Mouse (Mus musculus): ENCODE measurements around the gene Ephb1.

DNA sequence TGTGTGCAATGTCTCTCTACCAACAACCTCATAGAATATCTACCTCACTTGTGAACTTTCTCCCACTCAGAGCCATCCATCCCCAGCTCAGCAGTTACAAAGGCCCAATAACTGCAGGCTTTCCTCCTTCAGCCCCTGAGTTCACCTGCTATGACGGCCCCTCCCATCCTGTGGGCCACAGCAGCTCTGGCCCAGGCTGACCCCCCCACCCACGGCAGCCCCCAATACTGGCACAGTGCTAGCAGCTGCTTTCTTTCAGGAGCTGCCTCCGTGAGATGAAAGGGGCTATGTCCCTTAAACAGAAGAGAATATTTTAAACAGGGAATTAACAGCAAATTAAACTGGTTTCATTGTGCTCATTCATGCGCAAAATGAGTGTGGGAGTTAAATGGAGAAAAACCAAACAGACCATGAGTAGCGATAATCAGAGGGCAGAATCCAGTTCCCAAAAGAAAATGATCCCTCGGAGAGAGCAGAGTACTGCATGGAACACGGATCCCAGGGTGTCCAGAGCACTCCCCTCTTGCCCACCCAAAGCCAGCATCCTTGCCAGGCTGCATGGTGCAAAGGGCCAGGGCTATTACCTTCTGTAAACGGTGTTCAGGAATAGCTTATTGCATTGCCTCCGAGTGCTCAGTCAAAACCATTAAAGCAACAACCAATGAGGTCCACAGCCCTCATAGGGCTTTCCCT lies 105.2 kb downstream of the Ephb1 start:
- TF ChIP-seq POLR2A (IDR thresholded peaks at IDR 0.05; ENCODE audit: extremely low read depth, insufficient read depth, low read length), result no peak
- no peak for TF ChIP-seq CTCF (IDR thresholded peaks at IDR 0.05; ENCODE audit: low read depth, low read length)
